ENCODE assay signal across 13 mouse cellular contexts in the genomic region with DNA sequence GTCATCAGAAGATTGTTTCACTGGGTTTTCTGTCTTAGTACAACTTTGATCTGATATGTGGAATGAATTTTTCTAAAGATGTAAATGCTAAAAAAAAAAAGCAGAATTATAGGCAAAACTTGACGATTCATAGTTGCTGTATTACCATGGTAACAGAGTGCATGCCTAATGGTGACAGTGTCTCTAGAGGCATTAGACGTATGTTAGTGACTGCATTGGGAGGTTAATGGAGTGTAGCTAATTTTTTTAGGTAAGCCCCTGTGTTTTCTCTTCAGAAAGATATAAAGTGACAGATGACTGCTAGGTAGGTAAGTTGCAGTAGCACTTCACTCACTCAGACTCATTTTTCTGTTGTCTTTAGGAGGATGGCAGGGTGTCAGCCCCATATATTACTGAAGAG.
"Had no signal": no experiment of that assay in that cellular context is flagged by ENCODE, and none has a peak within 500 bp of the region (broad histone marks: within the 10 kb centered on the region; RNA-seq: fewer than 3 reads in every experiment).

No protein-coding gene starts in this region.

- H3K4me1 ChIP-seq: liver, embryonic 13.5 days; midbrain, embryonic 12.5 days; midbrain, embryonic 15.5 days; neural tube, embryonic 12.5 days; neural tube, embryonic 15.5 days had no signal

- H3K27ac ChIP-seq: liver, embryonic 13.5 days; midbrain, embryonic 12.5 days; midbrain, embryonic 15.5 days; neural tube, embryonic 12.5 days; neural tube, embryonic 15.5 days had no signal

- H3K9me3 ChIP-seq: liver, embryonic 13.5 days; midbrain, embryonic 12.5 days; midbrain, embryonic 15.5 days; neural tube, embryonic 12.5 days; neural tube, embryonic 15.5 days had no signal

- DNase-seq: kidney, adult 9 months; kidney, postnatal 14 days; kidney, postnatal 4 days; liver, embryonic 13.5 days; lung, adult 2 months; lung, postnatal 14 days; lung, postnatal 4 days; thymus, adult 18-20 months; thymus, postnatal 36 days had no signal

- H3K4me2 ChIP-seq: liver, embryonic 13.5 days; midbrain, embryonic 12.5 days; midbrain, embryonic 15.5 days; neural tube, embryonic 12.5 days; neural tube, embryonic 15.5 days had no signal

- H3K9ac ChIP-seq: liver, embryonic 13.5 days; midbrain, embryonic 12.5 days; midbrain, embryonic 15.5 days; neural tube, embryonic 12.5 days; neural tube, embryonic 15.5 days had no signal

- ATAC-seq: midbrain, embryonic 15.5 days had no signal

- H3K4me3 ChIP-seq: liver, embryonic 13.5 days; midbrain, embryonic 12.5 days; midbrain, embryonic 15.5 days; neural tube, embryonic 12.5 days; neural tube, embryonic 15.5 days had no signal

- H3K27me3 ChIP-seq: liver, embryonic 13.5 days; midbrain, embryonic 12.5 days; midbrain, embryonic 15.5 days; neural tube, embryonic 12.5 days; neural tube, embryonic 15.5 days had no signal
